Mouse (Mus musculus) erythroblast, embryonic 14.5 days (primary cell): ENCODE data around the gene Fbxl2.

Experiments used
- GATA1 ChIP-seq: IDR thresholded peaks from 2 replicates; pipeline ENCODE4 v1.6.1; 2012; ENCODE audit warnings: low read length, inconsistent platforms, mixed read lengths
- TAL1 ChIP-seq: IDR thresholded peaks from 3 replicates; pipeline ENCODE4 v1.6.1; 2012; ENCODE audit warnings: low read length, inconsistent platforms, mixed read lengths

DNA sequence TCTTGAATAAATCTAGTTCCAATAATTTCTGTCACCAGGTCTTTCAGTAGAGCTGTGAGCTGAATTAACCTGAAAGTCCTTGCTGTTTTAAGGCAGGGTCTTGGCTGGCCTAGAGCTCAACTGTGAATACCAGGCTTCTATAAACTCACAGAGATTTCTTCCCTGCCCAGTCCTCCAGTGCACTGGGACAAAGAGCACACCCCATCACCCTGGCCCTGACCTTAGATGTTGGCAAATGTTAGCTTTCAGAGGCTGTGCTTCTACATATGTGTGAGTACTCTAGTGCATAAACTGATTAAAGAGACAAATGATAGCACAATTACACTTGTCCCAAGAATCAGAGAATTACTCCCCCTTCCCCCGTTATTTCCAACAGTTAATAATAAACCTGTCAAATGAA lies 116.3 kb downstream of the Fbxl2 start:
- TF ChIP-seq GATA1 (no peak), TAL1 (no peak)
